Mouse (Mus musculus) CH12.LX (cell line): ENCODE measurements around the gene Acsl6. TPM values are rescaled to one million over a fixed set of nuclear protein-coding genes. Genes with fewer than 3 reads are reported as not detected.

Experiments used
- DNase-seq: peaks from one replicate; pipeline ENCODE4 v3.0.0-alpha.2; 2013; ENCODE audit errors: extremely low read depth
- H3K27ac ChIP-seq: 2 replicates; pipeline ENCODE4 v1.5.1; 2012; ENCODE audit warnings: low read depth, mild to moderate bottlenecking, control low read depth, moderate library complexity; ENCODE audit not compliant: insufficient read depth
- H3K27me3 ChIP-seq: replicated peaks from 2 replicates; pipeline ENCODE3; 2012; ENCODE audit warnings: inconsistent platforms
- H3K36me3 ChIP-seq, 2 experiments: replicated peaks in 1 of 2; 2 replicates each; pipeline versions ENCODE3 to v1.6.1; 2012; ENCODE audit warnings: inconsistent platforms in 1 of 2, low read length in 1 of 2, mild to moderate bottlenecking in 1 of 2, mixed read lengths in 1 of 2, moderate library complexity in 1 of 2; ENCODE audit not compliant: control insufficient read depth in 1 of 2, insufficient read depth in 1 of 2
- H3K4me1 ChIP-seq, 2 experiments: 2 replicates each; pipeline ENCODE4 v1.6.1; 2012; ENCODE audit warnings: inconsistent platforms in 1 of 2, moderate library complexity in 1 of 2; ENCODE audit not compliant: insufficient read depth in 2 of 2, control insufficient read depth in 1 of 2
- H3K4me2 ChIP-seq: 2 replicates; pipeline ENCODE4 v1.6.1; 2012; ENCODE audit warnings: low read depth, mild to moderate bottlenecking, control low read depth; ENCODE audit not compliant: poor library complexity, insufficient read depth, severe bottlenecking
- H3K4me3 ChIP-seq, 3 experiments: fragments of 150-350 bp in 1 of 3; sonication (generic) in 1 of 3; replicated peaks in 1 of 3; 2 replicates each; pipeline versions ENCODE3 to v1.5.1; 2011 to 2012; ENCODE audit warnings: low read depth in 2 of 3, low read length in 2 of 3, mild to moderate bottlenecking in 2 of 3, moderate library complexity in 2 of 3, control low read depth in 1 of 3, improper control_type of control experiment in 1 of 3, inconsistent platforms in 1 of 3, mixed read lengths in 1 of 3; ENCODE audit not compliant: poor library complexity in 1 of 3
- H3K79me2 ChIP-seq: replicated peaks from 2 replicates; pipeline ENCODE4 v1.6.1; 2012; ENCODE audit warnings: mild to moderate bottlenecking, moderate library complexity; ENCODE audit not compliant: control insufficient read depth, poor library complexity, insufficient read depth, severe bottlenecking; ENCODE audit errors: extremely low read depth
- H3K9ac ChIP-seq: 2 replicates; pipeline ENCODE4 v1.6.1; 2012; ENCODE audit warnings: low read depth, mild to moderate bottlenecking, control low read depth, moderate library complexity; ENCODE audit not compliant: insufficient read depth
- H3K9me3 ChIP-seq: replicated peaks from 2 replicates; pipeline ENCODE3; 2012; ENCODE audit warnings: low read length, inconsistent platforms, mixed read lengths
- BHLHE40 ChIP-seq: IDR thresholded peaks from 2 replicates; pipeline ENCODE4 v1.6.1; 2011; ENCODE audit warnings: mild to moderate bottlenecking, low read depth, low read length, improper control_type of control experiment
- CHD1 ChIP-seq: IDR thresholded peaks from 2 replicates; pipeline ENCODE4 v1.6.1; 2012; ENCODE audit warnings: low read depth, low read length, improper control_type of control experiment, inconsistent platforms
- CHD2 ChIP-seq: IDR thresholded peaks from 2 replicates; pipeline ENCODE4 v1.6.1; 2011; ENCODE audit warnings: low read length, improper control_type of control experiment
- CTCF ChIP-seq, 2 experiments: IDR thresholded peaks in 1 of 2; conservative IDR thresholded peaks in 1 of 2; 2 replicates each; pipeline ENCODE4 v1.5.1; 2011 to 2012; ENCODE audit warnings: low read depth in 2 of 2, low read length in 2 of 2, improper control_type of control experiment in 1 of 2, inconsistent platforms in 1 of 2, mild to moderate bottlenecking in 1 of 2, moderate library complexity in 1 of 2
- E2F4 ChIP-seq: IDR thresholded peaks from 2 replicates; pipeline ENCODE4 v1.6.1; 2011; ENCODE audit warnings: low read depth, low read length, improper control_type of control experiment; ENCODE audit not compliant: insufficient replicate concordance
- ELF1 ChIP-seq: IDR thresholded peaks from 2 replicates; pipeline ENCODE4 v1.6.1; 2014; ENCODE audit warnings: low read depth, mild to moderate bottlenecking, inconsistent platforms, low read length, improper control_type of control experiment
- EP300 ChIP-seq: IDR thresholded peaks from 2 replicates; pipeline ENCODE4 v1.6.1; 2011; ENCODE audit warnings: low read length, improper control_type of control experiment
- GABPA ChIP-seq: IDR thresholded peaks from 2 replicates; pipeline ENCODE4 v1.6.1; 2012; ENCODE audit warnings: low read depth, low read length, improper control_type of control experiment, inconsistent platforms; ENCODE audit not compliant: insufficient replicate concordance
- HCFC1 ChIP-seq: IDR thresholded peaks from 2 replicates; pipeline ENCODE4 v1.6.1; 2012; ENCODE audit warnings: low read depth, mild to moderate bottlenecking, inconsistent platforms, low read length, improper control_type of control experiment
- JUN ChIP-seq: IDR thresholded peaks from 2 replicates; pipeline ENCODE4 v1.6.1; 2011; ENCODE audit warnings: low read depth, mild to moderate bottlenecking, low read length, improper control_type of control experiment, moderate library complexity; ENCODE audit not compliant: insufficient read depth
- JUND ChIP-seq: conservative IDR thresholded peaks from 2 replicates; pipeline ENCODE4 v1.6.1; 2011; ENCODE audit warnings: low read depth, low read length, improper control_type of control experiment
- KAT2A ChIP-seq: IDR thresholded peaks from 2 replicates; pipeline ENCODE4 v1.6.1; 2012; ENCODE audit warnings: low read length, improper control_type of control experiment, inconsistent platforms; ENCODE audit not compliant: insufficient replicate concordance
- MAFK ChIP-seq: IDR thresholded peaks from 2 replicates; pipeline ENCODE4 v1.6.1; 2011; ENCODE audit warnings: low read length, improper control_type of control experiment; ENCODE audit not compliant: insufficient replicate concordance
- MAX ChIP-seq: IDR thresholded peaks from 2 replicates; pipeline ENCODE4 v1.6.1; 2011; ENCODE audit warnings: low read length, improper control_type of control experiment
- MAZ ChIP-seq: IDR thresholded peaks from 2 replicates; pipeline ENCODE4 v1.6.1; 2012; ENCODE audit warnings: low read depth, mild to moderate bottlenecking, inconsistent platforms, low read length, improper control_type of control experiment, moderate library complexity
- MEF2A ChIP-seq: IDR thresholded peaks from 2 replicates; pipeline ENCODE4 v1.6.1; 2014; ENCODE audit warnings: low read depth, mild to moderate bottlenecking, inconsistent platforms, low read length, improper control_type of control experiment, borderline replicate concordance
- NELFE ChIP-seq: IDR thresholded peaks from 2 replicates; pipeline ENCODE4 v1.6.1; 2011; ENCODE audit warnings: low read depth, low read length, improper control_type of control experiment
- POLR2AphosphoS2 ChIP-seq: IDR thresholded peaks from 2 replicates; pipeline ENCODE4 v1.6.1; 2011; ENCODE audit warnings: low read depth, low read length, improper control_type of control experiment
- RAD21 ChIP-seq: IDR thresholded peaks from 2 replicates; pipeline ENCODE4 v1.6.1; 2011; ENCODE audit warnings: low read depth, mild to moderate bottlenecking, low read length, improper control_type of control experiment, moderate library complexity
- SIN3A ChIP-seq: IDR thresholded peaks from 2 replicates; pipeline ENCODE4 v1.6.1; 2012; ENCODE audit warnings: low read length, improper control_type of control experiment, inconsistent platforms
- SMC3 ChIP-seq: IDR thresholded peaks from 2 replicates; pipeline ENCODE4 v1.6.1; 2011; ENCODE audit warnings: low read depth, low read length, improper control_type of control experiment
- TBP ChIP-seq: conservative IDR thresholded peaks from 2 replicates; pipeline ENCODE4 v1.6.1; 2011; ENCODE audit warnings: low read depth, low read length, improper control_type of control experiment
- TCF12 ChIP-seq: IDR thresholded peaks from 2 replicates; pipeline ENCODE4 v1.6.1; 2014; ENCODE audit warnings: low read depth, mild to moderate bottlenecking, inconsistent platforms, low read length, improper control_type of control experiment
- USF2 ChIP-seq: conservative IDR thresholded peaks from 2 replicates; pipeline ENCODE4 v1.6.1; 2011; ENCODE audit warnings: low read depth, low read length, improper control_type of control experiment
- ZC3H11A ChIP-seq: IDR thresholded peaks from 2 replicates; pipeline ENCODE4 v1.6.1; 2012; ENCODE audit warnings: low read depth, mild to moderate bottlenecking, inconsistent platforms, low read length, improper control_type of control experiment
- ZNF384 ChIP-seq: IDR thresholded peaks from 2 replicates; pipeline ENCODE4 v1.6.1; 2012; ENCODE audit warnings: low read depth, low read length, improper control_type of control experiment, inconsistent platforms
- dilution Hi-C: fragments of 300-500 bp; cut with MboI; formaldehyde crosslinking; loops from 2 replicates; pipeline ENCODE4 v1.14.3; 2020; ENCODE audit warnings: low sequenced_read_pairs; ENCODE audit not compliant: extremely low pct_unique_long_range_greater_than_20kb, extremely low pct_ligation_motif_present
- in situ Hi-C: fragments of 300-500 bp; cut with MboI; formaldehyde crosslinking; loops from 3 replicates; pipeline ENCODE4 v1.14.3; 2019; ENCODE audit warnings: low sequenced_read_pairs, low pct_ligation_motif_present, low pct_unique_long_range_greater_than_20kb, mixed read lengths
- polyA plus RNA-seq: library from polyadenylated mRNA; unstranded; fragments of >175 nt; gene quantifications from 2 replicates; pipeline ENCODE4 v1.2.1, GENCODE M21; 2012; ENCODE audit warnings: low read depth; ENCODE audit not compliant: insufficient read length
- total RNA-seq, 2 experiments: library from RNA; depleted of rRNA; stranded (reverse); fragments of 300-350 nt in 1 of 2; fragments of >200 nt in 1 of 2; gene quantifications; 2 replicates each; pipeline ENCODE4 v1.2.3; 2012 to 2014

Gene Acsl6
- total and polyA plus RNA-seq, 3 experiments = 74.1 to 222 (median 96.9) TPM

DNA sequence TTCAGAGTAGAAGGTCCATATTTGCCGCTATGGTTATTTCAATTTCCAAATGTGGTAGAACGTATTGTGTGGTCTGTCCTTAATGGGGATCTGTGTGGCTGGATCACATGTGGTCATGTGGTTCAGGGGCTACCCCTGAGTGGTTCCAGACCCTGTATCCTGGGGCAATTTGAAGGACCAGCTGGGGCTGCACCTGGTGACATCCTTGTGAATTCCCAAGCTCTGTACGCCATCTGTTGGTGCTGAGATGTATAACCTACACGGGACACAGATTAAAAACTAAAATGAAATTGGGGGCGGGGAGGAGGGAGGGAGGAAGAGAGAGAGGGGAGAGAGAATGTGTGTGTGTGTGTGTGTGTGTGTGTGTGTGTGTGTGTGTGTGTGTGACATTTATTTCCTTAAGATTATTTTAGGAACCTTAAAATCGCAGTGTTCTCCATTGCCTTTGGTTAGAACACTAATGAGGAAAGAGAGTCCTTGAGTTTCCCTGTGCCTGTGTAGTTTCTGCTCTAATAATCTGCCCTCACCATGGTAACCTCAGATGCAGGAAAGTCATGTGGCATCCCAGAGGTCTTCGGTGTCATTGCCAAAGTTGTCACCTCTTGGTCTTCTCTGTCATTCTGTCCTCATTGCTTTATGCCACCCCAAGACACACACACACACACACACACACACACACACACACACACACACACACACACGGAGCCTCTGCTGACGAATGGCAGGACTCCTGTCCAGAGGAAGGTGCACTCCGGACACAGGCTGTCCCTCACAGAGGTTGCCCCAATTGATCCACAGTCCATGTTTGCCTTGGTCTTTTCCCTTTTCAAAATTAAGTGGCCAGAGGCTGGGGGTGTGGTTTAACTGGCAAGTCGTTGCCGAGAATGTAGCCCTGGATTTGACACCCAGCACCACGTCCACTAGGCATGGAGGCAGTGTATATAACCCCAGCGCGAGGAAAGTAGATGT, 51.3 kb downstream of the Acsl6 start:
- no peaks in the 10 kb centered on the region for H3K79me2 ChIP-seq
- peak; percentile 80 for DNase-seq
- no peak overlapping the region for H3K9ac ChIP-seq
- dilution Hi-C loops = no loop called here
- no peak overlapping the region for H3K4me2 ChIP-seq
- no peaks in the 10 kb centered on the region for H3K27me3 ChIP-seq
- in situ Hi-C loops = loop anchor here (5.0 to 10.0 kb wide), 2 partner anchors 48 to 350 kb away; no protein-coding TSS in a partner anchor
- peaks cover 4% of the 10 kb centered on the region for H3K9me3 ChIP-seq
- peaks cover 33 to 83% of the 10 kb centered on the region in 2 experiments for H3K36me3 ChIP-seq
- no peak overlapping the region for H3K27ac ChIP-seq
- peaks cover 0 to 6% of the 10 kb centered on the region in 2 experiments; a peak in 2 of 4 replicates for H3K4me1 ChIP-seq
- no peak overlapping the region for H3K4me3 ChIP-seq
- TF ChIP-seq ZC3H11A (peak; percentile 34; the same call in 1 of the 2 replicates), JUND (no peak), TCF12 (peak; percentile 71; the same call in 1 of the 2 replicates), E2F4 (no peak), MAZ (0 out of 2 replicates have a peak, but pooled peaks have one; percentile 56), CHD1 (no peak), NELFE (no peak), KAT2A (no peak), MAFK (no peak), EP300 (peak; percentile 53; the same call in 1 of the 2 replicates), TBP (no peak), CHD2 (peak; percentile 31; the same call in 1 of the 2 replicates), ZNF384 (no peak), BHLHE40 (0 out of 2 replicates have a peak, but pooled peaks have one; percentile 4), ELF1 (no peak), MAX (peak; percentile 45), SMC3 (peak; percentile 77), GABPA (no peak), RAD21 (peak; percentile 78), MEF2A (no peak), HCFC1 (no peak), JUN (no peak), USF2 (no peak; the same call in 1 of the 2 replicates), CTCF (conservative IDR thresholded peaks at IDR 0.05 in 1 of 2, IDR thresholded peaks at IDR 0.05 in 1 of 2; ENCODE audit: low read depth in 2 of 2, low read length in 2 of 2) (peak; percentile 27 to 79; a peak in 3 of 4 replicates), POLR2AphosphoS2 (no peak), SIN3A (no peak)
- TF ChIP-seq, all 38 proteins: peak for 10
